Mouse (Mus musculus) kidney, embryonic 15.5 days (tissue): ENCODE data around the gene Arhgap32. TPM values are rescaled to one million over a fixed set of nuclear protein-coding genes. Genes with fewer than 3 reads are reported as not detected.
"Not testable (repeated sequence)": the region's sequence is repeated elsewhere in the genome, so short reads cannot be mapped to it uniquely, and the experiment has no call there.

Experiments used
- ATAC-seq: fragments of 200-750 bp; cut with Nextera tagmentation; replicated peaks from 2 replicates; pipeline ENCODE4 v1.8.0; 2017; ENCODE audit warnings: moderate TSS enrichment; ENCODE audit not compliant: low FRiP score
- H3K27ac ChIP-seq: fragments of 300-500 bp; sonication (generic); 2 replicates; pipeline ENCODE4 v1.5.1; 2015; ENCODE audit warnings: mild to moderate bottlenecking, inconsistent platforms
- H3K27me3 ChIP-seq: fragments of 300-500 bp; sonication (generic); 2 replicates; pipeline ENCODE4 v1.6.1; 2015; ENCODE audit warnings: inconsistent platforms
- H3K36me3 ChIP-seq: fragments of 300-500 bp; sonication (generic); 2 replicates; pipeline ENCODE4 v1.6.1; 2015; ENCODE audit warnings: inconsistent platforms
- H3K4me1 ChIP-seq: fragments of 300-500 bp; sonication (generic); 2 replicates; pipeline ENCODE4 v1.6.1; 2015; ENCODE audit warnings: inconsistent platforms
- H3K4me2 ChIP-seq: fragments of 300-500 bp; sonication (generic); 2 replicates; pipeline ENCODE4 v1.6.1; 2015; ENCODE audit warnings: moderate library complexity, mild to moderate bottlenecking, inconsistent platforms
- H3K4me3 ChIP-seq: fragments of 300-500 bp; sonication (generic); replicated peaks from 2 replicates; pipeline ENCODE4 v1.5.1; 2015; ENCODE audit warnings: mild to moderate bottlenecking, inconsistent platforms
- H3K9ac ChIP-seq: fragments of 300-500 bp; sonication (generic); 2 replicates; pipeline ENCODE4 v1.6.1; 2015; ENCODE audit warnings: mild to moderate bottlenecking, inconsistent platforms
- H3K9me3 ChIP-seq: fragments of 300-500 bp; sonication (generic); replicated peaks from 2 replicates; pipeline ENCODE4 v1.6.1; 2016; ENCODE audit warnings: inconsistent platforms
- WGBS: fragments of 180-500 bp; shearing (Covaris S2); methylation state at CpG from one replicate; pipeline ENCODE4 v1.1.7; 2015; ENCODE audit warnings: mixed read lengths; 5-methylcytosine and 5-hydroxymethylcytosine counted together
- polyA plus RNA-seq: library from polyadenylated mRNA; unstranded; fragments of >200 nt; fragmentation: Nextera tagmentation; extraction: Ambion mirVana; gene quantifications from 2 replicates; pipeline ENCODE4 v1.2.1, GENCODE M21; 2015

Gene Arhgap32
- polyA plus RNA-seq, 1 experiment from 2014 or later = 8.6 TPM

GRCm38 (mm10) chr9:32162792-32163191 is 46.9 kb downstream of the Arhgap32 start:
- Histone ChIP-seq H3K4me3 (no peak overlapping the region), H3K4me2 (no peak overlapping the region), H3K9ac (no peak overlapping the region), H3K4me1 (no peaks in the 10 kb centered on the region), H3K36me3 (0 out of 2 replicates have a peak, but pooled peaks cover 5% of the 10 kb centered on the region), H3K27me3 (no peaks in the 10 kb centered on the region), H3K9me3 (no peaks in the 10 kb centered on the region), H3K27ac (no peak overlapping the region)
- no peak for ATAC-seq
- 79% methylated on average over 2 of the region's 2 CpGs for WGBS

GRCm38 (mm10) chr9:32163820-32164219 is 47.9 kb downstream of the Arhgap32 start:
- not testable (repeated sequence) for H3K27me3 ChIP-seq, H3K4me2 ChIP-seq, H3K4me3 ChIP-seq, H3K27ac ChIP-seq, H3K9ac ChIP-seq, H3K36me3 ChIP-seq, ATAC-seq, H3K4me1 ChIP-seq, H3K9me3 ChIP-seq
- 87% methylated on average over 6 of the region's 6 CpGs for WGBS

DNA sequence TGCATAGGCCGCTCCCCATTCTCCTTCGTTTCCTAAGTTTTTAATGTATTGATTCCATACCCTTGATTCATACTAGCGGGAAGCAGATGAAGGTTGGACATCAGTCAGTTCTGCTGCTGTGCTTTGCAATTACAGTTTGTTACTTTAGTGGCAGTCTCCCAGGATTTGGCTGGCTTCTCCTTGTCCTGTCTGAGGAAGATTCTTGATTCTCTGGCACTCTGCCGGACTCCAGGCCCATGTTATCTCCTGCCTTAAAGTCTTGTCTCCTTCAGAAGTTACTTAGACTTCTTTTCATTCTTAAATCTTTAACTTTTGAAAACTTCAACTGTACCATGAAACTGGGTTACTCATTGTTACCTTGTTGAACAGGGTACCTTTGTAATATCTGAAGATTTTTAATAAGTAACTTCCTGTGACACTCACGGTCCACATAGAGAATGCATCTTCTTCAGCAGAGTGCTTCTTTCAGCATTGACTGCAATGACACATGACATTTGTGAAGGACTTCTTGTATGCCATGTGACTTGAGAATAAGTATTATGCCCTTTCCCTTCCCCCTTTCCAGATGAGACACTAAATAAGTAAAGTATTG is 52.7 kb downstream of the Arhgap32 start:
- H3K27ac ChIP-seq = peak overlapping the region; percentile 54
- H3K4me3 ChIP-seq = no peak overlapping the region
- H3K9ac ChIP-seq = no peak overlapping the region
- WGBS = 88% methylated on average over 5 of the region's 5 CpGs
- H3K36me3 ChIP-seq = 0 out of 2 replicates have a peak, but pooled peaks cover 5% of the 10 kb centered on the region
- no peak overlapping the region for H3K4me2 ChIP-seq
- H3K4me1 ChIP-seq = no peaks in the 10 kb centered on the region
- ATAC-seq = no peak
- no peaks in the 10 kb centered on the region for H3K27me3 ChIP-seq
- no peaks in the 10 kb centered on the region for H3K9me3 ChIP-seq

GRCm38 (mm10) chr9:32170713-32171112 is 54.8 kb downstream of the Arhgap32 start:
- H3K27me3 ChIP-seq = no peaks in the 10 kb centered on the region
- no peaks in the 10 kb centered on the region for H3K9me3 ChIP-seq
- no peaks in the 10 kb centered on the region for H3K4me1 ChIP-seq
- H3K4me2 ChIP-seq = no peak overlapping the region
- H3K36me3 ChIP-seq = 0 out of 2 replicates have a peak, but pooled peaks cover under 1% of the 10 kb centered on the region
- H3K27ac ChIP-seq = no peak overlapping the region
- WGBS = 71% methylated on average over 8 of the region's 8 CpGs
- ATAC-seq = no peak
- H3K4me3 ChIP-seq = no peak overlapping the region
- no peak overlapping the region for H3K9ac ChIP-seq

GRCm38 (mm10) chr9:32176612-32177011 is 60.7 kb downstream of the Arhgap32 start:
- 73% methylated on average over 4 of the region's 4 CpGs for WGBS
- no peaks in the 10 kb centered on the region for H3K36me3 ChIP-seq
- H3K27me3 ChIP-seq = no peaks in the 10 kb centered on the region
- H3K4me1 ChIP-seq = no peaks in the 10 kb centered on the region
- no peak overlapping the region for H3K4me3 ChIP-seq
- no peak overlapping the region for H3K27ac ChIP-seq
- ATAC-seq = no peak
- no peaks in the 10 kb centered on the region for H3K9me3 ChIP-seq
- no peak overlapping the region for H3K4me2 ChIP-seq
- H3K9ac ChIP-seq = no peak overlapping the region

- H3K36me3 ChIP-seq = peaks cover 25% of the 10 kb centered on the region
- H3K4me2 ChIP-seq = no peak overlapping the region
- no peaks in the 10 kb centered on the region for H3K27me3 ChIP-seq
- no peak overlapping the region for H3K9ac ChIP-seq
- H3K4me3 ChIP-seq = no peak overlapping the region
- H3K4me1 ChIP-seq = no peaks in the 10 kb centered on the region
- no peak overlapping the region for H3K27ac ChIP-seq
- 51% methylated on average over 2 of the region's 2 CpGs for WGBS
- no peak for ATAC-seq
- no peaks in the 10 kb centered on the region for H3K9me3 ChIP-seq
These were observed 65.2 kb downstream of the Arhgap32 start for GRCm38 (mm10) chr9:32181170-32181569.

GRCm38 (mm10) chr9:32186489-32186888 is 70.6 kb downstream of the Arhgap32 start:
- ATAC-seq = no peak
- 95% methylated on average over 2 of the region's 2 CpGs for WGBS
- Histone ChIP-seq H3K4me3 (no peak overlapping the region), H3K9ac (no peak overlapping the region), H3K27ac (no peak overlapping the region), H3K4me1 (no peaks in the 10 kb centered on the region), H3K27me3 (no peaks in the 10 kb centered on the region), H3K36me3 (peaks cover 46% of the 10 kb centered on the region), H3K9me3 (no peaks in the 10 kb centered on the region), H3K4me2 (no peak overlapping the region)

GRCm38 (mm10) chr9:32192295-32193073 is 76.5 kb downstream of the Arhgap32 start:
- 83% methylated on average over 5 of the region's 5 CpGs for whole genome bisulfite sequencing

DNA sequence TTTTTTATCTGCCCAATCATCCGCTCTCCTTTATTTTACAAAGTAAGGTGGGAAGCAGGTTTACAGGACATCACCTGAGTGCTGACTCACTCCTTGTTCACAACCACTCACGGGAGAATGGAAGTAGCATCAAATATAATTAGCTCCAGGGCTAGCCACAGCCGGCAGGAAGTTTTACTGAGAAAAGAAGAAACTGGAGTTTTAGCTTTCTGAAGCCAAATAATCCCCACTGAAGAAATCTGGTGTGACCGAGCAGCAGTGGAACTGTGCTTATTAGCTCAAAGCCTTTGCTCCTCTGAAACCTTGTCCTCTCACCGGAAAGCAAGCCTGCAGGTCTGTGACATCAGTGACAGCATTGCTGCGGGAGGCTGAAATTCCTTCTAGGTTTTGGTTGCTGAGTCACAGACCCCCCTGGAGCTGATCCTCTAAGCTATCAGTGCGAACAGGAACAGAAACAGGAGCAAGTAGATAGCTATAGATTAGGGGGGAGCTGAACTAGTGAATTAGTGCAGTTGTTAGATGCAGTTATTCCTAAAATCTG is 88.6 kb downstream of the Arhgap32 start:
- no peak overlapping the region for H3K4me2 ChIP-seq
- H3K9ac ChIP-seq = no peak overlapping the region
- WGBS = 69% methylated on average over 7 of the region's 7 CpGs
- H3K4me3 ChIP-seq = no peak overlapping the region
- ATAC-seq = no peak
- no peaks in the 10 kb centered on the region for H3K27me3 ChIP-seq
- H3K36me3 ChIP-seq = no peaks in the 10 kb centered on the region
- H3K4me1 ChIP-seq = no peaks in the 10 kb centered on the region
- H3K27ac ChIP-seq = no peak overlapping the region
- no peaks in the 10 kb centered on the region for H3K9me3 ChIP-seq

More at GRCm38 (mm10) chr9:32192295-32193073, 76.5 kb downstream of the Arhgap32 start:
- no peak for ATAC-seq
- Histone ChIP-seq H3K27ac (no peak overlapping the region), H3K4me1 (no peaks in the 10 kb centered on the region), H3K4me3 (no peak overlapping the region), H3K9me3 (no peaks in the 10 kb centered on the region), H3K36me3 (peaks cover 29% of the 10 kb centered on the region), H3K27me3 (no peaks in the 10 kb centered on the region), H3K4me2 (no peak overlapping the region), H3K9ac (no peak overlapping the region)

DNA sequence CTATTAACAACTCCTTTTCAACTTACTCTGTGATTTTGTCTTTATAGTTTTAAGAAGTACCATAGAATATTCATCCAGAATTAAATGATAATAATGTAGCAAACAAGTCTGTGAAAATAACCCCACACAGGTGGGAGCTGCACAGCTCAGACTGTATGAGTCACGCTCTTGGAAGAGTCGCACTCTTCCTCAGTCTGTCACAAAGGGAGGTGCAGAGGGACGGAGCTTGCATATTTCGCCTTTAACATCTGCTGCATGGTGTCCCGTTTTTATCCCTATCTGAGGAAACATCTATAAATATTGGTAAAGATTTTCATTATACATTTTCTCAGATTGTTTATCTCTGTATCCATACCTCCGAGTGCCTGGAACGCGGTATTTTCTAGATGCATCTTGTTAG is 91.2 kb downstream of the Arhgap32 start:
- 92% methylated on average over 8 of the region's 8 CpGs for WGBS
- Histone ChIP-seq H3K4me2 (no peak overlapping the region), H3K9ac (no peak overlapping the region)

GRCm38 (mm10) chr9:32208071-32208470 is 92.1 kb downstream of the Arhgap32 start:
- 86% methylated on average over 5 of the region's 5 CpGs for WGBS
- Histone ChIP-seq H3K4me1 (no peaks in the 10 kb centered on the region), H3K4me3 (no peak overlapping the region), H3K27ac (no peak overlapping the region), H3K36me3 (peaks cover 6% of the 10 kb centered on the region), H3K4me2 (no peak overlapping the region), H3K9ac (no peak overlapping the region), H3K9me3 (no peaks in the 10 kb centered on the region), H3K27me3 (no peaks in the 10 kb centered on the region)
- ATAC-seq = no peak

More for the DNA sequence above, 91.2 kb downstream of the Arhgap32 start:
- ATAC-seq = no peak
- no peak overlapping the region for H3K27ac ChIP-seq
- no peak overlapping the region for H3K4me3 ChIP-seq
- H3K36me3 ChIP-seq = peaks cover 6% of the 10 kb centered on the region
- H3K4me1 ChIP-seq = no peaks in the 10 kb centered on the region
- no peaks in the 10 kb centered on the region for H3K9me3 ChIP-seq
- H3K27me3 ChIP-seq = no peaks in the 10 kb centered on the region

GRCm38 (mm10) chr9:32216820-32217567 is 101.1 kb downstream of the Arhgap32 start:
- Histone ChIP-seq H3K27ac (no peak overlapping the region), H3K4me3 (no peak overlapping the region), H3K9ac (no peak overlapping the region), H3K4me2 (no peak overlapping the region), H3K27me3 (no peaks in the 10 kb centered on the region), H3K9me3 (no peaks in the 10 kb centered on the region), H3K36me3 (no peaks in the 10 kb centered on the region), H3K4me1 (no peaks in the 10 kb centered on the region)
- ATAC-seq = no peak
- WGBS = 79% methylated on average over 5 of the region's 5 CpGs
